ENCODE assay signal across 34 mouse cellular contexts in genomic region chr11:58669252-58669651, GRCm38 (mm10). TPM values are rescaled to one million over a fixed set of nuclear protein-coding genes. Genes with fewer than 3 reads are reported as not detected.
DNase-seq lines count a peak whose midpoint lies in the region; TF ChIP-seq lines count a peak whose summit lies in the region.
"Had no signal": no experiment of that assay in that cellular context is flagged by ENCODE, and none has a peak within 500 bp of the region (broad histone marks: within the 10 kb centered on the region; RNA-seq: fewer than 3 reads in every experiment).

No protein-coding gene starts in this region.

- TF ChIP-seq CTCF in left cerebral cortex, adult 2 months (IDR thresholded peaks at IDR 0.05), result peak; percentile 8; the same call in 1 of the 2 replicates

- no peak overlapping the region for H3K4me3 ChIP-seq in left cerebral cortex, adult 2 months
- H3K4me3 ChIP-seq: embryonic facial prominence, embryonic 10.5 days; embryonic facial prominence, embryonic 15.5 days; forebrain, embryonic 13.5 days; heart, embryonic 13.5 days; hindbrain, embryonic 15.5 days; limb, embryonic 13.5 days; liver, embryonic 13.5 days; lung, embryonic 15.5 days; neural tube, embryonic 13.5 days had no signal

- H3K27ac ChIP-seq in left cerebral cortex, adult 2 months, result no peak overlapping the region
- H3K27ac ChIP-seq: embryonic facial prominence, embryonic 10.5 days; embryonic facial prominence, embryonic 15.5 days; forebrain, embryonic 13.5 days; heart, embryonic 13.5 days; hindbrain, embryonic 15.5 days; kidney, postnatal 0 days; limb, embryonic 13.5 days; liver, embryonic 13.5 days; lung, embryonic 15.5 days; neural tube, embryonic 13.5 days had no signal

- intact Hi-C loops in left cerebral cortex, adult 2 months (cut with DNase I), result no loop called here
- intact Hi-C loops in left cerebral cortex, postnatal 36 days (cut with DNase I), result no loop called here

- DNase-seq in heart, adult 11 months, result peak; percentile 27
- no peak for DNase-seq in heart, adult 8-10 months (ENCODE audit: low spot score)
- no peak for DNase-seq in left cerebral cortex, adult 2 months (ENCODE audit: extremely low spot score in 1 of 2, low spot score in 2 of 2)
- DNase-seq in left cerebral cortex, postnatal 36 days (ENCODE audit: low spot score in 2 of 2), result no peak
- DNase-seq in A20 (ENCODE audit: low read depth, low spot score), result peak; percentile 25
- peak; percentile 2 for DNase-seq in MN1 (ENCODE audit: low spot score)
- DNase-seq in embryo, embryonic 11 days, result no peak
- DNase-seq in T-cell, adult 2 months (ENCODE audit: low spot score), result no peak
- DNase-seq: adrenal gland, adult 2 months; adrenal gland, postnatal 36 days; cerebellum, adult 2 months; cerebellum, postnatal 14 days; gastrocnemius, postnatal 14 days; heart, postnatal 10 days; kidney, adult 8-10 months; kidney, postnatal 4 days; layer of hippocampus, adult 9-11 months; liver, embryonic 13.5 days; lung, postnatal 36 days; thymus, postnatal 14 days had no signal

RNA-seq across cellular contexts. Expression of gene Olfr322, which starts 10.7 kb away (rescaled TPM):
- not detected for total RNA-seq in heart, adult 8-10 months (2022)
- not detected for total RNA-seq in left cerebral cortex, adult 2 months (2021)
- total RNA-seq in left cerebral cortex, postnatal 36 days (2021), result not detected
- total RNA-seq: adrenal gland, adult 2 months; adrenal gland, postnatal 36 days; gastrocnemius, postnatal 14 days; granulocyte monocyte progenitor cell, adult 5-6 weeks; heart, postnatal 10 days; hematopoietic stem cell, adult 5-6 weeks; left cerebral cortex, adult 18-20 months; left cerebral cortex, postnatal 25 days; megakaryocyte, adult 5-6 weeks had no signal

RNA-seq across cellular contexts. Expression of gene Olfr320, which starts 11.6 kb away (rescaled TPM):
- total RNA-seq in heart, adult 8-10 months (2022), result not detected
- total RNA-seq in left cerebral cortex, adult 2 months (2021), result not detected
- total RNA-seq in left cerebral cortex, postnatal 36 days (2021), result not detected
- total RNA-seq: adrenal gland, adult 2 months; adrenal gland, postnatal 36 days; gastrocnemius, postnatal 14 days; granulocyte monocyte progenitor cell, adult 5-6 weeks; heart, postnatal 10 days; hematopoietic stem cell, adult 5-6 weeks; left cerebral cortex, adult 18-20 months; left cerebral cortex, postnatal 25 days; megakaryocyte, adult 5-6 weeks had no signal

RNA-seq across cellular contexts. Expression of gene Trim58, which starts 29.0 kb away (rescaled TPM):
- not detected for total RNA-seq in heart, adult 8-10 months (2022)
- total RNA-seq in left cerebral cortex, adult 2 months (2021), result not detected
- not detected for total RNA-seq in left cerebral cortex, postnatal 36 days (2021)
- total RNA-seq: adrenal gland, adult 2 months; adrenal gland, postnatal 36 days; gastrocnemius, postnatal 14 days; left cerebral cortex, postnatal 25 days had no signal

RNA-seq across cellular contexts. Expression of gene Olfr319, which starts 29.7 kb away (rescaled TPM):
- total RNA-seq in heart, adult 8-10 months (2022), result not detected
- total RNA-seq in left cerebral cortex, adult 2 months (2021), result not detected
- total RNA-seq in left cerebral cortex, postnatal 36 days (2021), result not detected
- total RNA-seq: adrenal gland, adult 2 months; adrenal gland, postnatal 36 days; gastrocnemius, postnatal 14 days; granulocyte monocyte progenitor cell, adult 5-6 weeks; heart, postnatal 10 days; hematopoietic stem cell, adult 5-6 weeks; left cerebral cortex, adult 18-20 months; left cerebral cortex, postnatal 25 days; megakaryocyte, adult 5-6 weeks had no signal

RNA-seq across cellular contexts. Expression of gene Olfr323, which starts 39.0 kb away (rescaled TPM):
- not detected for total RNA-seq in heart, adult 8-10 months (2022)
- not detected for total RNA-seq in left cerebral cortex, adult 2 months (2021)
- total RNA-seq in left cerebral cortex, postnatal 36 days (2021), result not detected
- total RNA-seq: adrenal gland, adult 2 months; adrenal gland, postnatal 36 days; gastrocnemius, postnatal 14 days; granulocyte monocyte progenitor cell, adult 5-6 weeks; heart, postnatal 10 days; hematopoietic stem cell, adult 5-6 weeks; left cerebral cortex, adult 18-20 months; left cerebral cortex, postnatal 25 days; megakaryocyte, adult 5-6 weeks had no signal

Comparison
In these comparisons a context has a peak if more than half of its experiments do, and no peak if none do; other contexts are left out.
1. DNase-seq: peak in heart, adult 11 months (single experiment), A20 (single experiment) and MN1 (single experiment); none in heart, adult 8-10 months (single experiment), left cerebral cortex, adult 2 months (0 of 2), left cerebral cortex, postnatal 36 days (0 of 2), embryo, embryonic 11 days (single experiment) and T-cell, adult 2 months (single experiment).